7 mouse cellular contexts compared by ENCODE assay signal in genomic region chr16:28929686-28930291, GRCm38 (mm10). TPM values are rescaled to one million over a fixed set of nuclear protein-coding genes. Genes with fewer than 3 reads are reported as not detected.
DNase-seq lines count a peak whose midpoint lies in the region; ATAC-seq and TF ChIP-seq lines count a peak whose summit lies in the region.

No protein-coding gene starts in this region.

- ATAC-seq in intestine, postnatal 0 days, result peak; percentile 66
- peak; percentile 67 for ATAC-seq in midbrain, embryonic 11.5 days (ENCODE audit: low FRiP score)
- peak; percentile 57 for ATAC-seq in stomach, embryonic 15.5 days (ENCODE audit: insufficient read depth, low FRiP score, low read depth)

- 0 out of 2 replicates have a peak, but pooled peaks cover 5% of the 10 kb centered on the region for H3K4me1 ChIP-seq in intestine, postnatal 0 days (replicated peaks; ENCODE audit: control insufficient read depth, insufficient read depth, low read length)
- H3K4me1 ChIP-seq in midbrain, embryonic 11.5 days (ENCODE audit: control insufficient read depth, insufficient read depth, low read length), result peaks cover 21% of the 10 kb centered on the region
- H3K4me1 ChIP-seq in stomach, embryonic 15.5 days, result peaks cover 4% of the 10 kb centered on the region; the same call in 1 of the 2 replicates

- H3K36me3 ChIP-seq in intestine, postnatal 0 days (ENCODE audit: control insufficient read depth, insufficient read depth), result no peaks in the 10 kb centered on the region
- no peaks in the 10 kb centered on the region for H3K36me3 ChIP-seq in midbrain, embryonic 11.5 days (ENCODE audit: control insufficient read depth, insufficient read depth, low read length)
- H3K36me3 ChIP-seq in stomach, embryonic 15.5 days, result no peaks in the 10 kb centered on the region

- no peaks in the 10 kb centered on the region for H3K27me3 ChIP-seq in intestine, postnatal 0 days (replicated peaks; ENCODE audit: control insufficient read depth, insufficient read depth, low read length)
- peaks cover 10% of the 10 kb centered on the region; the same call in 1 of the 2 replicates for H3K27me3 ChIP-seq in midbrain, embryonic 11.5 days (ENCODE audit: control insufficient read depth, insufficient read depth, low read length)
- no peaks in the 10 kb centered on the region for H3K27me3 ChIP-seq in stomach, embryonic 15.5 days (replicated peaks)

- H3K9ac ChIP-seq in intestine, postnatal 0 days (ENCODE audit: low read depth, low read length), result peak overlapping the region; percentile 84
- peak overlapping the region; percentile 91 for H3K9ac ChIP-seq in midbrain, embryonic 11.5 days (ENCODE audit: low read length)
- H3K9ac ChIP-seq in stomach, embryonic 15.5 days, result peak overlapping the region; percentile 88; the same call in 1 of the 2 replicates

- H3K9me3 ChIP-seq in intestine, postnatal 0 days (ENCODE audit: control insufficient read depth), result no peaks in the 10 kb centered on the region
- H3K9me3 ChIP-seq in midbrain, embryonic 11.5 days (ENCODE audit: control insufficient read depth, low read length), result no peaks in the 10 kb centered on the region
- H3K9me3 ChIP-seq in stomach, embryonic 15.5 days, result no peaks in the 10 kb centered on the region

- intact Hi-C loops in left cerebral cortex, postnatal 4 days (cut with DNase I), result loop anchor here (2.0 to 10.0 kb wide), 3 partner anchors 89 to 633 kb away; no protein-coding TSS in a partner anchor

- no peak for TF ChIP-seq CTCF in intestine, postnatal 0 days (IDR thresholded peaks at IDR 0.05; ENCODE audit: low read depth)

- H3K27ac ChIP-seq in intestine, postnatal 0 days (ENCODE audit: low read depth, low read length), result peak overlapping the region; percentile 96
- H3K27ac ChIP-seq in midbrain, embryonic 11.5 days (ENCODE audit: low read depth, low read length), result peak overlapping the region; percentile 79
- peak overlapping the region; percentile 92 for H3K27ac ChIP-seq in stomach, embryonic 15.5 days

- DNase-seq in adrenal gland, postnatal 4 days (ENCODE audit: low spot score in 2 of 2), result peak; percentile 22 to 27
- DNase-seq in embryo, embryonic 9.5 days (ENCODE audit: extremely low spot score), result peak; percentile 72
- DNase-seq in gastrocnemius, postnatal 4 days (ENCODE audit: low spot score in 2 of 2), result peak; percentile 30 to 52
- DNase-seq in left cerebral cortex, postnatal 4 days, result peak; percentile 77
- peak; percentile 94 for DNase-seq in midbrain, embryonic 11.5 days (ENCODE audit: low spot score, missing footprints)

- WGBS in intestine, postnatal 0 days, result under 1% methylated on average over 56 of the region's 66 CpGs
- WGBS in midbrain, embryonic 11.5 days, result under 1% methylated on average over 42 of the region's 66 CpGs
- WGBS in stomach, embryonic 15.5 days, result under 1% methylated on average over 62 of the region's 66 CpGs

- peak overlapping the region; percentile 95 for H3K4me2 ChIP-seq in intestine, postnatal 0 days (replicated peaks; ENCODE audit: low read depth)
- peak overlapping the region; percentile 81 for H3K4me2 ChIP-seq in midbrain, embryonic 11.5 days
- peak overlapping the region; percentile 80 for H3K4me2 ChIP-seq in stomach, embryonic 15.5 days

- peak overlapping the region; percentile 90 for H3K4me3 ChIP-seq in intestine, postnatal 0 days (ENCODE audit: low read depth, low read length)
- peak overlapping the region; percentile 84 for H3K4me3 ChIP-seq in midbrain, embryonic 11.5 days (ENCODE audit: low read depth, low read length)
- peak overlapping the region; percentile 88 for H3K4me3 ChIP-seq in stomach, embryonic 15.5 days (replicated peaks)

RNA-seq across cellular contexts. Expression of gene Mb21d2, which starts 0.3 kb away (rescaled TPM):
- total RNA-seq in adrenal gland, postnatal 4 days (2021), result 10 to 100 TPM; 16.5 to 19.3 TPM
- total RNA-seq in gastrocnemius, postnatal 4 days (2021), result 10 to 100 TPM; 11.4 to 12.5 TPM
- 6.6 and 6.8 TPM in 2 replicates for polyA plus RNA-seq in intestine, postnatal 0 days (2015; fragmentation: Nextera tagmentation; extraction: Ambion mirVana)
- 10 to 100 TPM; 50.4 to 59.0 TPM for total RNA-seq in left cerebral cortex, postnatal 4 days (2021)
- polyA plus RNA-seq in midbrain, embryonic 11.5 days (2014; fragmentation: Nextera tagmentation; extraction: Ambion mirVana), result 9.3 and 10.4 TPM in 2 replicates
- 7.5 and 7.7 TPM in 2 replicates for polyA plus RNA-seq in stomach, embryonic 15.5 days (2015; fragmentation: Nextera tagmentation; extraction: Ambion mirVana)

Comparison
In these comparisons a context has a peak if more than half of its experiments do, and no peak if none do; other contexts are left out.
1. Peak in every context shown above with its lines: DNase-seq, ATAC-seq, H3K4me3 ChIP-seq and H3K27ac ChIP-seq.
2. DNase-seq: peak in every context shown above with its lines; median percentile 94 in midbrain, embryonic 11.5 days; 77 in left cerebral cortex, postnatal 4 days; 72 in embryo, embryonic 9.5 days; 41 in gastrocnemius, postnatal 4 days; 24 in adrenal gland, postnatal 4 days.